Mouse (Mus musculus) small intestine, adult 2 months (tissue): Measurements from ENCODE around the gene Gtsf1l. TPM values are rescaled to one million over a fixed set of nuclear protein-coding genes. Genes with fewer than 3 reads are reported as not detected.
"Not testable (repeated sequence)": the region's sequence is repeated elsewhere in the genome, so short reads cannot be mapped to it uniquely, and the experiment has no call there.

ENCODE experiments used
- H3K27ac ChIP-seq: fragments of 200-500 bp; 2 replicates; pipeline ENCODE4 v1.5.1; 2012; ENCODE audit warnings: low read depth, low read length, control low read depth, inconsistent platforms; ENCODE audit not compliant: insufficient read depth
- H3K27me3 ChIP-seq: fragments of 200-500 bp; 2 replicates; pipeline ENCODE4 v1.6.1; 2012; ENCODE audit warnings: mild to moderate bottlenecking, moderate library complexity, low read length, inconsistent platforms; ENCODE audit not compliant: control insufficient read depth, insufficient read depth
- H3K36me3 ChIP-seq: fragments of 200-500 bp; 2 replicates; pipeline ENCODE4 v1.6.1; 2012; ENCODE audit warnings: mild to moderate bottlenecking, low read length, control low read depth, inconsistent platforms; ENCODE audit not compliant: control insufficient read depth, insufficient read depth
- H3K4me1 ChIP-seq: fragments of 200-500 bp; 2 replicates; pipeline ENCODE4 v1.6.1; 2012; ENCODE audit warnings: low read length, inconsistent platforms, mixed read lengths; ENCODE audit not compliant: control insufficient read depth, insufficient read depth, insufficient read length
- H3K4me3 ChIP-seq: fragments of 200-500 bp; 2 replicates; pipeline ENCODE4 v1.5.1; 2012; ENCODE audit warnings: low read depth, mild to moderate bottlenecking, control low read depth, inconsistent platforms, low read length, moderate library complexity
- CTCF ChIP-seq: fragments of 200-500 bp; IDR thresholded peaks from 2 replicates; pipeline ENCODE4 v1.5.1; 2012; ENCODE audit warnings: low read depth, mild to moderate bottlenecking, control low read depth, inconsistent platforms, low read length, moderate library complexity, mixed read lengths; ENCODE audit not compliant: insufficient replicate concordance, insufficient read length; ENCODE audit errors: extremely low read depth
- POLR2A ChIP-seq: fragments of 200-500 bp; IDR thresholded peaks from 2 replicates; pipeline ENCODE4 v1.6.1; 2012; ENCODE audit warnings: low read depth, mild to moderate bottlenecking, control low read depth, inconsistent platforms, low read length, moderate library complexity
- WGBS: fragments of 180-500 bp; shearing (Covaris S2); methylation state at CpG from one replicate; pipeline ENCODE4 v1.1.7; 2018; 5-methylcytosine and 5-hydroxymethylcytosine counted together
- polyA plus RNA-seq: library from polyadenylated mRNA; depleted of rRNA; stranded (reverse); fragments of >200 nt; gene quantifications from 2 replicates; pipeline ENCODE4 v1.2.3, GENCODE M21; 2012

Gene Gtsf1l
- polyA plus RNA-seq, 1 experiment, result not detected

DNA sequence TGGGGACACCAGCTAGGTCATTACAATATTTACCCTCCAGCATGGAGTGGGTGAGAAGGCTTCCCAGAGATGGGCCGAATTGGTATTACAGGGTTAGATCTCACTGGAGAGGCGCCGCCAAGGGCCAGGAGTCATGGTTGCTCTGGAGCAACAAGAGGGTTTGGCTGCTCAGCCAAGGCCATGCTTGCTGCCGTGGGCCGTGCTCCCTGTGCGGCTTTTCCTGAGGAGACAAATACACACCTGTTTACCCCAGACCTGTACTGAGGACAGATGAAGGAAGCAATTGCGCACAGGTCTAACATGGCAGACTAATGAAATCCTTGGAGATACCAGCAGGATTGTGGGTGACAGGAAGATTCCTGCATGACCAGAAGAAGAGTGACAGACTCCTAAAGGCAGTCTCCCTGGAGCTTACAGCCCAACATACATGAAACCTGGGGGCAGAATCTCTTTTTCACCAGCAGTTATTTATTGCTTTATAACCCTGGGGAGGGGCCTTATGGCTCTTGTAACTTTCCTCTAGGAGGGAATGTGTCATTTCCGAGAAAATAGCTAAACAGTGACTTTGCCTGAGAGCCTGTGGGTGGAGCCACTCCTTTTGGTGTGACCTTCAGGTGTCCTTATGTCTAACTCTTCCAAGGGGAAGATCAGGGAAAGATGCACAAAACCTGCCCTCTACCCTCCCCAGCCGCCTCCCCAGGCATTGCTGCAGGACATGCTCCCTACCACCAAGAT, 14.5 kb downstream of the Gtsf1l start:
- Histone ChIP-seq H3K4me3 (no peak overlapping the region), H3K36me3 (peaks cover 2% of the 10 kb centered on the region; the same call in 1 of the 2 replicates), H3K4me1 (no peaks in the 10 kb centered on the region; the same call in none of the 2 replicates), H3K27ac (no peak overlapping the region; the same call in 1 of the 2 replicates), H3K27me3 (no peaks in the 10 kb centered on the region)
- TF ChIP-seq POLR2A (no peak), CTCF (no peak)
- WGBS, result 57% methylated on average over 9 of the region's 9 CpGs

DNA sequence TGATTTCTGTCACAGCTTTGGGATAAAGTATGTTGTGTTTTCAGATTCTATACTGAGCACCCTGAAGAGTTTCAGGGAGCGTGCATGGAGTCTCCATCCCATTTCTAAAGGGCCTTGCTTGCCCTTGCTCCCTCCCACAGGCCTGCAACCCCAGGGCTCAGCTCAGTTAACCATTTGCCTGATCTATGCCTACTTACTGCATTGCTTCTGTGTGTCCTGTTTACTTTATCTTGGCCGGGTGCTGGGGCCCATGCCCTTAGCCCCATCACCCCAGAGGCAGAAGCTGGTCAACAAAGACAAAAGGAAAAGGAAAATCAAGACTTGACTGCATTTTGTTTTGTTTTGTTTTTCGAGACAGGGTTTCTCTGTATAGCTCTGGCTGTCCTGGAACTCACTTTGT, 16.1 kb downstream of the Gtsf1l start:
- WGBS, result 90% methylated on average over 3 of the region's 3 CpGs

DNA sequence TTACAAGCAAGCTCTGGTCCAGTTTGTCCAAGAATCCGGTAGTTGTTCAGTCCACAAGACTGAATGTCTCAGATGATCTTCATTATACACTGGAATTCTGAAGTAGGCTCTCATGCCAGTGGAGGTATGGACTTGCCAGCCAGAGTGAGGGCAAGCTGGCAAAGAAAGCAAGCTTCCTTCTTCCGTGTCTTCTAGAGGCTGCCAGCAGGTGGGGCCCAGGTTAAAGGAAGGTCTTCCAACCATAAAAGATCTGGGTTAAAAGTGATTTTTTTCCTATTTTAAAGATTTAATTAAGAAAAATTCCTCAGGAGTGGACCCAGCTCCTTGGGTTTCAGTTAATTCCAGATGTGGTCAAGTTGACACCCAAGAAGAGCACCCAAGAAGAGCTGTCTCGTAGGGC, 17.4 kb downstream of the Gtsf1l start:
- Histone ChIP-seq H3K4me1 (no peaks in the 10 kb centered on the region; the same call in none of the 2 replicates), H3K4me3 (no peak overlapping the region), H3K27me3 (no peaks in the 10 kb centered on the region), H3K27ac (no peak overlapping the region), H3K36me3 (peaks cover 2% of the 10 kb centered on the region; the same call in 1 of the 2 replicates)
- whole genome bisulfite sequencing, result 75% methylated on average over 3 of the region's 3 CpGs
- TF ChIP-seq POLR2A, result no peak
- no peak for TF ChIP-seq CTCF

More for the DNA sequence above, 16.1 kb downstream of the Gtsf1l start:
- Histone ChIP-seq H3K4me3 (no peak overlapping the region), H3K27ac (no peak overlapping the region), H3K4me1 (no peaks in the 10 kb centered on the region; the same call in none of the 2 replicates), H3K27me3 (no peaks in the 10 kb centered on the region), H3K36me3 (peaks cover 2% of the 10 kb centered on the region; the same call in 1 of the 2 replicates)
- TF ChIP-seq CTCF (no peak), POLR2A (no peak)

DNA sequence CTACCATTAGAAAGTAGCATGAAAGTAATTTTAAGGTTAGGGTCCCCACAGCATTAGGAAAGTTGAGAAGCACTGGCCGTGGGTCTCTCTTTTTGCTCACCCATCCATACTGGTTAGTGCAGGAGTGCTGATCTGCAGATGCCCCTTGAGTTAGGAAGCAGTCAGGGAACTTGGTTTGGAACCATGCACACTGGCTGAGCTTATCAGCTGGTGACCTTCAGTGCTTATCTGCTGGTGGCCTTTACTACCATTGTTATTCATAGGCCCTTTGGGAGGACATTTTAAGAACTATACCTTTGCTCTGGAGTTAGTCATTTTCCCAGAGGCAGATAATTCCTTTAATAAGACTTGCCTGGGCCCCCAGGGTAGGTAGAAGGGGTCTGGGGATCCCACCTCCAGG, 20.4 kb downstream of the Gtsf1l start:
- TF ChIP-seq POLR2A, result no peak
- no peaks in the 10 kb centered on the region; the same call in 1 of the 2 replicates for H3K36me3 ChIP-seq
- no peaks in the 10 kb centered on the region for H3K4me1 ChIP-seq
- 90% methylated on average over 1 of the region's 1 CpGs for WGBS
- no peak overlapping the region for H3K27ac ChIP-seq
- H3K27me3 ChIP-seq, result no peaks in the 10 kb centered on the region
- H3K4me3 ChIP-seq, result no peak overlapping the region

DNA sequence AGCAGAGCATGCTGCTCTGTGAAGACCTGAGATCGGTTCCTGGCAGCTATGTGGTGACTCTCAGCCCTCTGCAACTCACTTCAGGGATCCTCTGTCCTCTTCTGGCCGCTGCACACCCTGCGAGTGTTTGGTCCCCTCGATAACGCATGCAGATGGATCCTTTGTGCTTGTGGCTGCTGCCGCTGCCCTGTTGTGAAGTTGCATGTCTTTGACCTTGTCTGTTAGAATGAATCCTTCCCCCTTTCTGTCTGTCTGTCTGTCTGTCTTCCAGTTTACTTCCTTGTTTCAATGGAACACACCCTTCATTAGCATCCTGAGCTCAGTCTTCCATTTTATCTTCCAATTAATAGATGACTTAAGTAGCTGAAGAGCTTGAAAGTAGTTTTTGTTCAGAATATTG, 21.3 kb downstream of the Gtsf1l start:
- Histone ChIP-seq H3K4me1 (no peaks in the 10 kb centered on the region), H3K36me3 (no peaks in the 10 kb centered on the region; the same call in 1 of the 2 replicates), H3K27me3 (no peaks in the 10 kb centered on the region), H3K4me3 (no peak overlapping the region), H3K27ac (no peak overlapping the region)
- TF ChIP-seq CTCF, result no peak
- 89% methylated on average over 6 of the region's 6 CpGs for WGBS

DNA sequence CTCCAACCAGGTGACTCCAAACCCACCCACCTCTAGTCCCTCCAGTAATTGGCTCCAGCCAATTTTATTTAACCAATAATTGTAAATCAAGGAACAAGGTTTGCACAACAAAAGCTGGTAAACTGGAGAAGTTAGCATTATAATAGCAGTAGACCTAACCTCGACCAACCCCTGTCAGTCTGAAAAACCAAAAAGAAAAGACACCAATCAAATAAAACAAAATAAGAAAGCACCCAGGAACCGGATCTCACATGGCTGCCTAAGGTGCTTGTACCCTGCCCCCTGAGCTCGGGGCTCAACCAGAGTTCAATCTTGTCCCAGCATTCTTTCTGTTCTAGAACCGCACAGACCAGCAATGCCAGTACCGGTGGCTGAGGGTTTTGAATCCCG, 25.5 kb downstream of the Gtsf1l start:
- 92% methylated on average over 6 of the region's 6 CpGs for WGBS
- TF ChIP-seq CTCF, result no peak
- TF ChIP-seq POLR2A, result no peak
- no peaks in the 10 kb centered on the region for H3K4me1 ChIP-seq
- no peaks in the 10 kb centered on the region for H3K27me3 ChIP-seq
- H3K27ac ChIP-seq, result no peak overlapping the region
- no peak overlapping the region for H3K4me3 ChIP-seq
- no peaks in the 10 kb centered on the region for H3K36me3 ChIP-seq

DNA sequence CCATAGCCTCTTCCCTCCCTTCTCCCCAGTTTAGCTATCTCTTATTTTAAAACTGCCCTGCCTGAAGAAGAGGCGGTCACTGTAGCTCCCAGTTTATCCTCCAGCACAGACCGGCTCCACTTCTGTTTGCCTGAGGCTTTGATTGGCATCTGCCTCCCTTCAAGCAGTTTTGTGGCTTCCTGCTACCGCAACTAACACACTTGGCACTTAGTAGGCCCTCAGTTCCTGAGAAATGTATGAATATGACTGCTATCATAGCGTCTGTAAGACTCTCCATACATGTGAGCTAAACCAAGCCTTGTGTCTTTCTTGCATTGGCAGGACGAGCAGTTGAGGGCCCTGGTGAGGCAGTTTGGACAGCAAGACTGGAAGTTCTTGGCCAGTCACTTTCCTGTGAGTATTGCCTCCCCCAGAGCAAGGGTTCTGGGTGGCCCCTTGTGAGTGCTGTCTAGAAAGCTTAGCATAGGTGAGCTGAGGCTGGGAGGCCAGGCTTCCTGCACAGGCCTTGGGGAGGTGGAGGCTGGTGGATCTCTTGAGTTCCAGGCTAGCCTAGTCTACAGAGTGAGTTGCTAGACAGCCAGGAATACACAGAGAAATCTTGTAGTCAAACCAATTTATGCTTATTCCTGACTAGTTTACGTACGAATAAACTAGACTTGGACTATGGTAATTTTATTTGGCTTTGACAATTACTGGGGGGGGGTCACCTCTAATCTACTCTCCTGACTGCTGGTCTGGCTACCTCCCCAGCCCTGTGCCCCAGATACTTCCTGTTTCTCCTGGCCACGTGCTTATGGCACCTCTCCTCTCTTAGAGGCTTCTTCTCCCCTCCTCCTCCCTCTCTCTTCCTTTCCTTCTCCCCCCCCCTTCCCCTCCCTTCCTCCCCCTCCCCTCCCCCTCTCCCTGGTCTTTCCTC, 26.2 kb downstream of the Gtsf1l start:
- Histone ChIP-seq H3K4me3 (no peak overlapping the region), H3K27me3 (no peaks in the 10 kb centered on the region), H3K27ac (no peak overlapping the region), H3K36me3 (no peaks in the 10 kb centered on the region), H3K4me1 (no peaks in the 10 kb centered on the region)
- no peak for TF ChIP-seq POLR2A
- TF ChIP-seq CTCF, result no peak
- WGBS, result 82% methylated on average over 8 of the region's 8 CpGs

DNA sequence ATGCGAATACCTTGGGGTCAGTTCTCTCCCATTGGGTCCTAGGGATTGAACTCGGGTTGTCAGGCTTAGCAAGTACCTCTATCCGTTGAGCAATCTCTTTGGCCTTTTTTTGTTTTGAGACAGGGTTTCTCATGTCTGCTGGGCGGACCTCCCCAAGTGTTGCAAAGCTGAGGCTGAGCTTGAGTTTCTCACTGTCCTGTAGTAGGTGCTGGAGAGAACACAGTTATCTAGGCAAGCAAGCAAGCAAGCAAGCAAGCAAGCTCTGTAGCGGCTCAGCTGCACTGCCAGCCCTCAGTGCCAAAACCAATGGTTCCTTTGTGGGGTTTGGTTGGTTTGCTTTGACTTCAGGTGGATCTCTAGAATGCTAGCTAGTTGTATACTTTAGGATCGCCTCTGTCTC, 27.0 kb downstream of the Gtsf1l start:
- Histone ChIP-seq H3K4me3 (no peak overlapping the region), H3K27me3 (no peaks in the 10 kb centered on the region), H3K4me1 (no peaks in the 10 kb centered on the region), H3K27ac (no peak overlapping the region), H3K36me3 (no peaks in the 10 kb centered on the region)
- TF ChIP-seq CTCF (no peak), POLR2A (no peak)
- WGBS, result 84% methylated on average over 6 of the region's 6 CpGs

DNA sequence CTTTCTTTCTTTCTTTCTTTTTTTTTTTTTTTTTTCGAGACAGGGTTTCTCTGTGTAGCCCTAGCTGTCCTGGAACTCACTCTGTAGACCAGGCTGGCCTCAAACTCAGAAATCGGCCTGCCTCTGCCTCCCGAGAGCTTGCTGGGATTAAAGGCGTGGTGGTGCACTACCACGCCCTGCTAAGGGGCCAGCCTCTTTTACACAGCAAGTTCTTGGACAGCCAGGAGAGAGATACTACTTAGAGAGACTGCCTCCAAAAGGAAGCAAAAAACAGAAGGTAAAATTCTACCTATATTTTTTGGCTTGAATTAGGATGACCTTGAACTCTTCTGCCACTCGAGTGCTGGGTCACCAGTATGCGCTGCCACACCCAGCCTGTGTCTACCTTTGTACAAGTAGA, 28.7 kb downstream of the Gtsf1l start:
- not testable (repeated sequence) for H3K4me1 ChIP-seq, H3K27ac ChIP-seq, H3K36me3 ChIP-seq, H3K27me3 ChIP-seq, H3K4me3 ChIP-seq
- 86% methylated on average over 7 of the region's 7 CpGs for WGBS
